Mouse (Mus musculus): ENCODE results near the gene Mctp2.

The Mctp2 gene

DNA sequence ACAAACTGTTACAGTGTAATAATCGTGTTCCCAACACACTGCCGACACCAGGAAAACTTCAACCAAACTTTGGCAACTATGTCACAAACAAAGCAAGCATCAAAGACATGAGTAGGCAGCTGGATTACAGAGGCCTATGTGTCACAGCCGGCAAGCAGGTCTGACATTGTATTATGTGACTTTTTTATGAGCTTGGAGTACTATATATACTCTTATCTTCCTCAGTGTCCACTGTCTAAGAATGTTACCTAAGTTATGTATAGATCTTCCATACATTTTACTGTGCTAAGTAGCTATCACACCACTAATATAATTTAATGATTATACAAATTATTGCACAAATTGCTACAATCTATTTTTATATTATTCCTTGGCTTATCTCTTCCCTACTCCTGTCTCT is 202.8 kb downstream of the Mctp2 start:
- in situ Hi-C loops (cut with MboI, MseI), result loop anchor here in 1 of 2 experiments (25.0 kb wide), 1 partner anchor 1509 kb away; no protein-coding TSS in a partner anchor

DNA sequence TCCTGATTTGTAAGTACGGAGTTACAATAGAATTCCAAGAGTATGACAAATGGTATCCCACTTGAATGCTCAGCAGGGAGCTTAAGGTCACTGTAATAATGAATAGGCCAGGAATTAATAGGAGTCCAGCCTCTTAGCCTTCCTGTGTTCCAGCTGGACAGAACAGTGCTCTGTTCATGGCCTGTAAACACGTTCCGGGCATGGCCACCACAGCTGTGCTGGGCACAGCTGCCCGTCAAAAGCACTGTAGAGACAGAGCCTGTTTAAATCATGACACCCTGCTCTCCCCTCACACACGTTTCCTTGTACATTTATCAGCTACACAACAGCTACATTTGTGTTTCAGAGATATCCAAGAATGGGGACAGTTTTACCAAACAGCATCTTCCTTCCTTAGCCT is 205.7 kb downstream of the Mctp2 start:
- in situ Hi-C loops (cut with MboI, MseI), result loop anchor here in 1 of 2 experiments (25.0 kb wide), 1 partner anchor 1512 kb away; no protein-coding TSS in a partner anchor

DNA sequence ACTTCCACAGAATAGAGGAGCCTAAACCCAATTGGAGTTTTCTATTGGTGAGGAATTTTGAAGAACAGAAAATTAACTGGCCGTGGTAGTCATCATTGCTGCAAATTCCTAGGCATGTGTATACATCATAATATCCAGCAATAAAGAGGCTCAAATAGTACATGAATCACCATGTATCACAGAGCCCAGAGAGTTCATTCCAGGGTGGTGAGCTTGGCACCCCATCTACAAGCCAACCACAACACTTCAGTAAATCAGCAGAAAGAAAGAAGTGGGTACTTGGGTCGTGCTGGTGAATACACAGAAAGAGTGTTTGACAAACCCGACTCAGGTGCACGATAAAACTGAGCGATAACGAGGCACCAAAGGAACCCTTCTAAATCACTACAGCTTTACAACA is 207.8 kb downstream of the Mctp2 start:
- in situ Hi-C loops (cut with MboI, MseI), result no loop called here

DNA sequence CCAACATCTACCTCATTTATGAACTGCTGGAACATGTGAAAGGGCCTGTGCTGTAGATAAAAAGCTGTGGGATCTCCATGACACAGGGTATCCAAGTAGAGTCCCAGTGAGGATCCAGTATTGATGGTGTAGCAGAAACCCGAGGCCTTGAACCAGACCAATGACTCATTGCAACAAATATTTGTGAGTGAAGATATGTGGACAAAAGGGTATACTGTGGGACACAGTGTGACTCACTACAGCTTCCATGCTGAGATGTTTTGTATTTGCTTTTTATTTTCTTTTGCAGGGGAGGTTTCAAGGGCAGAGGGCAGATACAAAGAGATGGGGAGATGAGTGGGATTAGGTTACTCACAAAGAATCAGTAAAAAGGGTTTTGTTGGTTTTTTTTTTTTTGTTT is 209.4 kb downstream of the Mctp2 start:
- in situ Hi-C loops (cut with MboI, MseI), result no loop called here

DNA sequence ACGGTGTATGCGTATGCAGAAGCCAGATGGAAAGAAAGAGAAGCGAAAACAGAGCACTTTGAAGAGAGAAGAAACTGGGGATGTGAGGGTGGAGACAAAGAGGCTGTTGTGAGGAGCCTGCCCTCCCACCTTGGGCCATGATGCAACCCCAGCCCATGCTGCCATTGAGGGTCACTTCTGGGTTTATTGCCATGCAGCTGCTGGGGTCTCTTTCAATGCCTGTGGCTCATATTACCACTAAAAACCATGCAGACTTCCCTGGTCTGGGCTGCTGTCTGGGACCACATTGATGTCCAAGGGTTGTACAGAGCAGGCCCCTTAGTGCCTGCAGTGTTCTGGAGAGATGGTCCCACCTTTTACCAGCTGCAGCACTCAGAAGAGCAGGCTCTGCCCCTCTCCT is 210.0 kb downstream of the Mctp2 start:
- in situ Hi-C loops (cut with MboI, MseI), result no loop called here

DNA sequence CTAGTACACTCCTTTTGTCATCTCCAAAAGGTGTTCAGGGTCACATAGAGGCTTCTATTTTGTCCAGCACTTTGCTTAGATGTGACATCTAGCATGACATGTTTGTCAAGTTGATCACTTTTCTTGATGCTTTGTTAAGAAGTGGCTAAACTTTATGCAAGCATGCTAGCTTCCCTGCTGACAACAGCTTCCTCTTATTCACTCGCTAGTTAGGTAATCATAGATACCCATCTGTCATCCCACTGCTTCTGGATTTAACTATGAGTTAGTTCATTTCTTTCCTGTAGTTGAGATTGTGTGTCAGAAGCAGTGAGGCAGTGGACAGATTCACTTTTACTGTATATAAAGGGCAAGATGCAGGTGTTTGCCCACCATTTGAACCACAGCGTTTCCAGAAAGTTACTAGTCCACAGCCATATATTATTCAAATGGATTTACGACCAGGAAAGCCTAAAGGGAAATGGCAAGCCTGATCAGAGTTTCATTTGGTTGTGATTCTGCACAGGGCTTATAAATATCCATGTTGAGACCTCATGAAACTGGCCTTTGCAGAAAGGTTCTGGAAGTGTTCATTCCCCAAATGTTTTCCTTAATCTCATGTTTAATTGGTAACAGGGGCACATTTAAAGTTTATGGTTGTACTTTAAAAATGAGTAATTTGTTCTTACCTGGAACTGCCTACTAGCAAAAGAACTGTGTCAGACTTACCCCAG is 216.8 kb downstream of the Mctp2 start:
- in situ Hi-C loops (cut with MboI, MseI), result no loop called here

DNA sequence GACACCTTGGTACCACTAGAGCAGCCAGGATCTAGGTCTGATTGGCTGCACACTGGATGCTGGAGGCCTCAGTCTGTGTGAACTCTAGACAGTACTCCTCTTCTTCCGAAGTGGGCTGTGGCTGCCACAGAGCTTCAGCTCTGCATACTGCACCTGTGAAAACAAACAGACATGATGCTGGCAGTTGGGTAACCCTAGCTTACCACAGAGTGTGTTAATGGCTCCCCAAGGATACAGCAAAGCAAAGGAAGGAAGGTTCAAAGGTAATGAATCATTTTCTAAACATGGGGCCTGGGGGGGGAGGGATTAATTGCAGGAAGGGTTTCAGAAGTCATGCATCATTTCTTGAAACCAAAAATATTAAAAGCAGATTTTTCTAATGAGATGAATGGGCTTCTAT is 225.7 kb downstream of the Mctp2 start:
- in situ Hi-C loops (cut with MboI, MseI), result no loop called here

DNA sequence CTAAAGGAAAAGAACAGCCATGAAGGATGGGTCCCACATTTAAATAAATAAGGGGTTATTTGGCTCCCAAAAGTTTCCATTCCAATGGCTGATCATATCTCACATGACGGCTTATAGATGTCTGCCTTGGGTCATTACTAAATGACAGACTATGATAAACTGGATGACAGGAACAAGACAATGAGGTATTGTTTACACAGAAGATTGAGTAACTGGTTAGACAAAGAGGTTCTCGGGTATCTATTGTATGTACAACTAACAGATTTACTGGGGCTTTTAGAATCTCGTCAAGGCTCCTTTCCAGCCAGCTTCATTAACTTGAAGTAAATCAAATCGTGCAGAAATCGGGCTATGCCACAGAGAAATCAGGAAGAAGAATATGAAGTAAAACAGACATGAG is 227.5 kb downstream of the Mctp2 start:
- in situ Hi-C loops (cut with MboI, MseI), result loop anchor here in 1 of 2 experiments (10.0 kb wide), 1 partner anchor 1204 kb away; no protein-coding TSS in a partner anchor

DNA sequence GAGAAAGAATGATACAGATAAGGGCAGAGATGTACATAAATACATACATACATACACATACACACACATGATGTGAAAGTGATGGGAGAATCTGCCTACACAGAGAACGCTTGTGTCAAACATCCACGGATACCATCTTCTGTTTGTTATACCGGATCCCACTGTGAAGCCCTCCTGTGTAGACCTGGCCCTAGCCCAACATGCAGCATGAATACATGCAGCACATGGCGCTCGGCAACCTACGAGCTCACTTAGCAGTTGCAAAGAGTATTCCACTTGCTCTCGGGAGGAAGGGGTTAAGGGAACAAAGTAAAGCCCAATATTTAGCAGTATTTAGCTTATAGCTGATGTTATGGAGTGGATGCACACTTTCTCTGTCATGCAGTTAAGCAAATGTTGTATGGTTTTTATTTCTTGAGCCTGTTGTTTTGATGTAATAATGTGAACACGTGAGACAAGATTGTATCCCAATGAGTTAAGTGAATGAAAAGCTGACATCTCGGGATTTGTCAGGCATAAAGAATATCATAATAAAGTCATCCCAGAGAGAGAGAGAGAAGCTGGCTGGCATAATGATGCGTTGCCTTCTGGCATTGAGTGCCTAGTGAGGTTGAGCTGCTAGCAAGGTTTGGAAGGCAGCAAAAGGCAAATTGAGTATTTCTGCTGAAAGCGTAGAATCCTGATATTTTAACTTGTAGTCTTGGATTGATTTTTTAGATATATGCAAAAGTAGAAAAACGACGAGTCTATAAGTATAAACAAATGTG is 234.8 kb downstream of the Mctp2 start:
- in situ Hi-C loops (cut with MboI, MseI), result loop anchor here in 1 of 2 experiments (10.0 kb wide), 1 partner anchor 1197 kb away; no protein-coding TSS in a partner anchor

DNA sequence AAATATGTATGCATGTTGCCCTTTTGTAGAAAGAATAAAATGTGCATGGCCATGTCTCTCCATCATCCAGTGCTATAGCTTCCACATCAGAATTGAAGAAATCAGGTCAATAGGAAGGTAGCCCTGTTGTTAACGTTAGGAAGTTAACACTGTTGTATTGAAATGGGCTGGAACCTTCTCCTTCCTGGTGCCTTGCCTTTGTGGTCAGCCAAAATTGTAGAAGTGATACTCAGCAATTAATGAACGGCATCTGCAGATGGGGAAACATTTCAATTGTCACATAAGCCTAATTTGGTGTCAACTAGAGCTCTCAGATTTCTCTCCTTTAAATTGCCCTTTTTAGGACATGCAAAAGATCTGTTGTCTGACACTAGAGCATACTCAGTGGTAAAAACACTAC is 238.0 kb downstream of the Mctp2 start:
- in situ Hi-C loops (cut with MboI, MseI), result no loop called here

DNA sequence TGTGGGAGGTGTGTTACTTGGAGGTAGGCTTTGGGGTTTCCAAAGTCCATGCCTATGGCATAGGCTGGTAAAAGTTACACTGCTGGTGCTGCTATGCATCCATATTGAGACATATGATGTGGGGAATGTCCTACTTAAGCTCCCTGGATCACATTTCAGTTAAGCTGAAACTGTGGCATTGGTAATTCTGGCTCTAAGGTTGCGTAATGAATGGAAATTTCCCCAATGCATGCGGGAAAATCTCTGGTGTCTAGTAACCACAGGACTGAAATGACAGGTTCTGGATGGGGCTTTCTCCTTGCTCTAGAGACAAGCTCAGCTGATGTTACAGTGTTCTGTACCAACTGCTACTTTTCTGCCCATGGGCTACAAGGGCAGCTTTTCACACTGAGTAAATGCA is 240.1 kb downstream of the Mctp2 start:
- in situ Hi-C loops (cut with MboI, MseI), result no loop called here

DNA sequence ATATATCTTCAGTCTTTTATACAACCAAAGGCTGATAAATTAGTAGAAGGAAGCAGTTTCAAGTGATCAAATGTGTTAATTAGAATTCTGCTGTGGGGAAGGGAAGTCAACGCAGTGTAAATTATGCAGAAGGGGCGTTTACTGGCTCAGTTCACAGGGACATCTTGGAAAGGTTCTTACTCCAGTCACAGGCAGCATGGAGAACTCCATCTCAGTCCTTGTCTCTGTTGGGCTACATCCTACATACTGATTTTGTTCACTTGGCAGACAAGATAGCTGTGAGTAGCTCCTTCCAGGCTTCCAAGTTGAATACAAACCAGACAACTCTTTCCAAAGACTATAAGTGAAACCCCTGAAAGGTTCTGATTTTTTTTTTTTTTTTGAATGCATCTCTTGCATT is 254.6 kb downstream of the Mctp2 start:
- in situ Hi-C loops (cut with MboI, MseI), result no loop called here

DNA sequence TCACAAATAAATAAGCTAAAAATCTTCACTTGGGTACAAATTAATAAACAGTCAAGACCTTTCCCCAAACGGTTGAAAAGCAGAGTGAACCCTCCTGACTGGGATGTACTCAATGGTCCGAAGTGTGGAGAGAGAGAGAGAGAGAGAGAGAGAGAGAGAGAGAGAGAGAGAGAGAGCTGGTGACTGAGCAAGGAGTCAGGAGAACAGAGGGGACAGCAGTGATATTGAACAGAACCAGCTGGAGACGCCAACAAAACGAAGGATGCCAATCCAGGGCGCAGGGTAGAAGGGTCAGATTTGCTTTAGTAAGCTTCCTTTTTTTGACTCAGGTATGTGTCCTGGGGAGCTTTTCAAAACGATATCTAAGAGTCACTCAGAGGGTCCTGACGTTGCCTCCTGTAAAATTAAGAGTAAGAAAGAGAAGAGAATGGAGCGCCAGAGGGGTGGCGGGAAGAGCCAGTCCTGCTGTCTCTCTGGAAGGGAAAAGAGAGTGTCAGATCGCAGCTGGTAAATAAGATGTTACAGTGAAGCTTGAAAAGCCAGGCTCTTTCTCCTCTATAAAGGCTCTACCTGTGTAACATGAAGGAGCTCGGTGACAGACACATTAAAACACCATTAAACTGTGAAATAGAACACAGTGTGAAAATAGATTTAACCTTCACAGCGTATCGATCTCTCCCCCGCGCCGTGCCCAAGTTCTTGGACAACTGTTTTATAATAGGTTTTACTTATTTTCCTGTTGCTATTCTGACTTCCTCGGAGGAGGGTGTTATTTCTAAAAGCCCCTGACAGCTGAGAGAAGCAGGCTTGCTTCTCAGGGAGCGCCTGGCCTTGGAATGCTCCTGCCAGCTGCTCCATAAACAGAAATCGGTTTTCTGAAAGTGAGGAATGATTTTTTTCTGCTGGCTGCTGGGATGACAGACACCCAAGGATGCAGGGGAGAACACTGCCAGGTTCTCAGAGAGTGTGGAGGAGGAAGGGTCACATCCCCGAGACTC is 258.5 kb downstream of the Mctp2 start:
- in situ Hi-C loops (cut with MboI, MseI), result no loop called here
